Mouse (Mus musculus) kidney, adult 9 months (tissue): ENCODE results near the gene Sp1.

ENCODE experiments used
- DNase-seq: peaks from one replicate; pipeline ENCODE4 v3.0.0; 2022

The Sp1 gene

DNA sequence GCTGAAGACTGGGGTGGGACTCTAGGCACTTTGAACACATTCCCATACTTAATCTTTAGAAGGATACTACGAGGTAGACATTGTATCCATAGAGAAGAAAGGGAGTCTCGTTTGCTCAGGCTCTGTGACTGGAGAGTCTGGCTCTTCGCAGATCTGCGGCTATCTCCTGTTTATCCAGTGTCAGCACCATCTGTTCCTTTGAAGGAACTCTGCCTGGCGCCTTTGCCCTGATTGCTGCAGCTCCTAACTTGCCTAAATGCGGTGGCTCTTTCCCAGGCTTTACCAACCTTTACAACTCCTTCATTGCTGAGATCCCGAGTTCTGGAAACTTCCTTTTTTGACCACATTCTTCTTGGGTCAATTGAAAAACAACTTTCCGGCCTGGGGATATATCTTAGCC, 43.4 kb downstream of the Sp1 start:
- DNase-seq: no peak

DNA sequence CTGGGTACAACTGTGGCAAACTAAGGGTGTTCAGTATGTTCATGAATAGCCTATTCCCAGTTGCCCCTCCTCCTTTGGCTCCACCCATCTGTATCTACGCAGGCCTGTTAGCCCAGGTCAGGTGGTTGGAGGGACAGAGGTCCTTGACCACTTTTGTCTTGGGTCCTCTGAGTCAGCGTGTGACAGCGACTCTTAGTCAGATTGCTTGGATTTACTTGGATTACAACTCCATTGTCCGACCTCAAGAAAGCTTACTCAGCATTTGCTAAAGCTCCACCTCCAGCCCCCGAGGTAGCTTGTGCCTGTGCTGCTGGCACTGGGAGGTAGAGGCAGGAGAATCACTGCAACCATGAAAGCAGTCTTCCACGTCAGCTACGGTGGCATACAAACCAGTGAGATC, 45.0 kb downstream of the Sp1 start:
- DNase-seq: peak; percentile 64

DNA sequence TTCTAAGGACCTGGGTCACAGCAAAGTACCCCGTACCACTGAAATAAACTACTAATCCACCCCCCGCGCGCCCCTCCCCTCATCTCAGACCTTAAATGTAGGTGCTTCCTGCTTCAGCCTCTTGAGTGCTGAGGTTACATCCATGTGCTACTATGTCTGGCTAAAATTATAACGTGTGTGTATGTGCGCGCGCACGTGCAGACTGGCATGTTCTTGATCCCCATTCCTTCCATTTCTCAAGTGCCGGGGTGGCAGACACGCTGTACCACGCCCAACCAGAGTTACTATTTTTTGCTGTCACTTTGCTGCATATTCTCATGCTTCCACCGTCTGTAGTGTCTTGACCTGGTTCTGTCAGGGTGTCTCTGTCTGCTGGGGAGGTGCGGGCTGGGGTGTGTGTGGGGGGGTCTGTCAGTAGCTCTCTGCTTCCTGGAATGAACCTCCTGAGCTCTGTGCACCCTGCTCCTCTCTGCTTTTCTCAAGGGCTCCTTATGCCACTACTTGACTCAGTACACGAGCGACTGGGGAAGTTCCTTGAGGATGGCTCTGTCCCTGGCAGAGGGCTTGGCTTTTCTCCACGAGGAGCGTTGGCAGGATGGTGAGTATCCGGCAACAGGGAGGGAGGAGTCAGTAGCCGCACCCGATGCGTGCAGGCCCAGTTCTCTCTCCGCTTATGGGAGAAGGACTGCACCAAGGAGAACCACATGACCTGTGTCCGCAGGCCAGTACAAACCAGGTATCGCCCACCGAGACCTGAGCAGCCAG, 45.9 kb downstream of the Sp1 start:
- no peak for DNase-seq

DNA sequence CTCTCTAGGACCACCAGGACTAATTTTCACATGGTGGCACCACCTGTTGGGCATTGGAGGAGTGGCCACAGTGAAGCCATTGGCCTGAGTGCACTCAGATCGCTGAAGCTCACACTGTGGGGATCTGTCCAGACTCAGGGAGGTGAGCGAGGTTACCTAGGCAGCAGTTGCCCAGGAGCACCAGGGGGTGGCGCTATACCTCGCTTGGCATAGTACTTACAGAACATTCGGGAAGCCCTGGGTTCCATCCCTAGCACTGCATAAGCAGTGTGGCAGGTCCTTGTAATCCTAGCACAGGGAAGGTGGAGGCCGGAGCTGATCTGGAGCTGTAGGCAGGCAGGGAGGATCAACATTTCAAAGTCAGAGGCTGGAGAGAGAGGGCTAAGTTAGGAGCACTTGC, 50.0 kb downstream of the Sp1 start:
- DNase-seq: peak; percentile 33

GRCm38 (mm10) chr15:102458050-102458736, 52.2 kb downstream of the Sp1 start:
- DNase-seq: no peak

DNA sequence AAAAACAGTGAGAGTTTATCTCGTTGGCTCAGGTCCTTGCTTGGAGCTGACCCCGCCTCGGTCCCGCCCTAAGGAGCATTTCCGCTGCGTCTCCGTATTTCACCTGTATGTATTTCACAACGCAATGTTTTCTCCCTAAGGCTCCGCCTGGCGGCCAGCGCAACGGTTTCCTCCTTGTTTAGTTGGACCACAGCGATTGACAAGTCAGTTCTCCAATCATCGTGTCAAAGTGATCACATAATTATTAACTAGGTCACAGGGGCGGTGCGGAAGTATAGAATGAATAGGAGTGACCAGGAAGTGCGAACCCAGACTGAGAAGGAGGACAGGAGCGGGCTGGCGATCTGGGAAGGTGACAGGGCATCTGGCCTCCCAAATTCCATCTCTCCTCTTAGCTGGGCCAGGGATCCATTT, 53.0 kb downstream of the Sp1 start, which contains the start of gene Prr13:
TSS of gene Prr13 (plus strand) at position 125 of the 414 bp plus-strand sequence.
- peak; percentile 99 for DNase-seq

DNA sequence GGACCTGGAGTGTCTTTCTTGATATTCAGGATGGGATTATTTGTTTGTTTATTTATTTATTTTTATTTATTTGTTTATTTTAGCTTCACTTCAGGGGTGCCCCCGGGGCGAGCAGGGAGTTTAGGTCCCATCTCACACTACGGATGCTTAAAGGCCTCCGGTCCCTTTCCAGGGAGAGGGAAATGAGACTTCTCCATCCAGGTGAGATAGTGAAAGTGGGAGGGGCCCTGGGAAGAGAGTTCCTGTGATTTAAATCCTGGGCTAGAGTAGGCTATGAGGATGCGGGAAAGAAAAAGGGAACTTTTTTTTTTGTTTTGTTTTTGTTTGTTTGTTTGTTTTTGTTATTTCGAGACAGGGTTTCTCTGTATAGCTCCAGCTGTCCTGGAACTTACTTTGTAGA, 53.4 kb downstream of the Sp1 start:
- DNase-seq: no peak

- no peak for DNase-seq
These were observed 53.9 kb downstream of the Sp1 start for GRCm38 (mm10) chr15:102459847-102460246.

DNA sequence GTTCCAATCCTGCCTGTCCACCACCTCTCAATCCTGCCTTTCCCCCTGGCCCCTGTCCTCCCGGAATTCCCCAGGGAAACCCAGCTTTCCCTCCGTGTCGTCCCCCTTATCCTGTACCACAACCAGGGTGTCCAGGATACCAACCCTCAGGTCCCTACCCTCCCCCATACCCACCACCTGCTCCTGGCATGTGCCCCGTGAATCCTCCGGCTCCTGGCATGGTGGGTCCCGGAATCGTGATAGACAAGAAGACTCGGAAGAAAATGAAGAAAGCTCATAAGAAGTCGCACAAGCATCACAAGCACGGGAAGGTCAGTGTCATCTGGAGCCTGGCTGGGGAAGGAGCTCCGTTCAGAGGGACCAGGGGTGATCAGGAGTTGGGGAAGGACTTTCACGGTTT, 54.5 kb downstream of the Sp1 start:
- no peak for DNase-seq

GRCm38 (mm10) chr15:102460971-102461370, 55.0 kb downstream of the Sp1 start:
- no peak for DNase-seq

- DNase-seq: no peak
These were observed 55.6 kb downstream of the Sp1 start for GRCm38 (mm10) chr15:102461430-102462075.

- DNase-seq: peak; percentile 62
These were observed 57.7 kb downstream of the Sp1 start for GRCm38 (mm10) chr15:102463666-102464065.

- no peak for DNase-seq
These were observed 62.9 kb downstream of the Sp1 start for GRCm38 (mm10) chr15:102468675-102469370.

GRCm38 (mm10) chr15:102470183-102470604, 64.3 kb downstream of the Sp1 start, which contains the start of gene Pcbp2:
Pcbp2 (plus strand) TSS chr15:102470539.
- peak; percentile 97 for DNase-seq

DNA sequence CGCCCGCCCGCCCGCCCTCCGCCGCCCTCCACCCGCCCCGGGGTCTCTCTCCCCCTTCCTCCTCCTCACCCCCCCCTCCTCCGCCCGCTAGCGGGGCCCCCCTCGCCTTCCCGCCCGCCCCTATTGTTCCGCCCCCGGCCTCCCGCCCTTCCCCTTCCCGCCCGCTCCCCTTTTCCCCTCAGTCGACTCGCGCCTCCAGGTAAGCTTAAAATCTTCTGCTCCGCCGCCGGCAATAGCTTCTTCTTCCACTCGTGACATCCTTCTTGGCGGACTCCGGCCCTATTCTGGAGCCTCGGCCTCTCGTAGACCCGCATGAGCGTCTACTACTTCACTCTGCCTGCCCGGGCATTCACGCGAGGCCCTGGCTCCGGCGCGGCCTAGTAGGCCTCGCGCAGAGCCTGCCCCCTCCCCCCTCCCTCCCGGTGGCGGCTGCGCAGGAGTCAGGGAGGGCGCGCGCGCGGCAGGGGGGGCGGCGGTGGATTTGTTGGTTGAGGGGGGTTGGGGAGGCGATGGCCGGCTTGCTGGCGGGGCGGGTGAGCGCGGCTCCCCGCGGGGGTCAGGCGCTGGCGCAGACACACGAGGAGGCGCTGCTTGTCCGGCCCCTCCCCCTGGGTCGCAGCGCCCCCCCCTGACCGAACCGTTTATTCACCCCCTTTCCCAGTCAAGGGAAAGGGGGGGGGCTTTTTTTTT, 64.8 kb downstream of the Sp1 start:
- peak; percentile 82 for DNase-seq

- DNase-seq: no peak
These were observed 65.3 kb downstream of the Sp1 start for GRCm38 (mm10) chr15:102471295-102471645.

GRCm38 (mm10) chr15:102471727-102472126, 65.8 kb downstream of the Sp1 start:
- no peak for DNase-seq

DNA sequence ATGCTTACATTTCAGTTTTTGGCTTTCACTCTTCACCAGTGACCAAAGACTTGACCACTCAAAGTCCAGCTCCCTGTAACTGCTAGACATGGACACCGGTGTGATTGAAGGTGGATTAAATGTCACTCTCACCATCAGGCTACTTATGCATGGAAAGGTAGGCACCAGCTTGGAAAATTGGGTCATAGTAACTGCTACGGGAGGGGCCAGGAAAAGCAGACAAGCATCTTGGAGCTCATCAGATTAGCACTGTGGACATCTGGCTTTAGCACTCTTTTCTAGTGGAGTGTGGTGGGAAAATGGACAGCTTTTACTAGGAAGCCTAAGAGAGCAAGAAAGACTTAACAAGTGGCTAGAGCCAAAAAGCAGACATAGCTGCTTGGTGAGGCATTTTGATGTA, 67.3 kb downstream of the Sp1 start:
- DNase-seq: no peak

DNA sequence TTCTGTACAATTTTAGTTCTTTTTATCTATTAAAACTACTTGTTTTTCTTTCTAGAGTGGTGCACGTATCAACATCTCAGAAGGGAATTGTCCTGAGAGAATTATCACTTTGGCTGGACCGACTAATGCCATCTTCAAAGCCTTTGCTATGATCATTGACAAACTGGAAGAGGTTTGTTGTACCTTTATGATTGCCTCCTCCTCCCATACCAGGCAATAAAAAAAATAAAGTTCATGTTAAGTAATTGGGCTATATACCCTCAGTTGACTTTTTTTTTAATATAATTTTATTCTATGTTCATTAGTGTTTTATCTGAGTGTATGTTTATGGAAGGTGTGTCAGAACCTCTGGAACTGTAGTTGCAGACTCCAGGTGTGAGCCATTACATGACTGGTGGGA, 68.6 kb downstream of the Sp1 start:
- DNase-seq: no peak

GRCm38 (mm10) chr15:102483136-102483535, 77.2 kb downstream of the Sp1 start:
- no peak for DNase-seq

DNA sequence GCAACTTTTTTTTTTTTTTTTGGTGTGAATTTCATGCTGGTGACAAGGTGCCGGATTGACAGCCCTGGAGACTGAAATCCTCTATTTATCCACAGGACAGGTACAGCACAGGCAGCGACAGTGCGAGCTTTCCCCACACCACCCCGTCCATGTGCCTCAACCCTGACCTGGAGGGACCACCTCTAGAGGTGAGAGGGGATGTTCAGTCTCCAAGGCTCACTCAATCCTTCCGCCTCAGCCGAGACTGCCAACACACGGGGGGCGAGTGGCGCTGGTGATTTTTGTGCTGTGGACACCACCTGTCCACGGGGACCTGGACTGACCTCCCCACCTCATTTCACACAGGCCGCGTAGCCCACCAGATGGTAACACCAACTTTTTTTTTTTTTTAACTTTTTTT, 79.9 kb downstream of the Sp1 start:
- DNase-seq: no peak
